Mouse (Mus musculus) right cerebral cortex, adult 2 months (tissue): ENCODE results near the gene Wnt2b.

Source experiments
- DNase-seq, 2 experiments: peaks; one replicate each; pipeline ENCODE4 v3.0.0; 2021 to 2022; ENCODE audit warnings: low spot score in 2 of 2

The Wnt2b gene

DNA sequence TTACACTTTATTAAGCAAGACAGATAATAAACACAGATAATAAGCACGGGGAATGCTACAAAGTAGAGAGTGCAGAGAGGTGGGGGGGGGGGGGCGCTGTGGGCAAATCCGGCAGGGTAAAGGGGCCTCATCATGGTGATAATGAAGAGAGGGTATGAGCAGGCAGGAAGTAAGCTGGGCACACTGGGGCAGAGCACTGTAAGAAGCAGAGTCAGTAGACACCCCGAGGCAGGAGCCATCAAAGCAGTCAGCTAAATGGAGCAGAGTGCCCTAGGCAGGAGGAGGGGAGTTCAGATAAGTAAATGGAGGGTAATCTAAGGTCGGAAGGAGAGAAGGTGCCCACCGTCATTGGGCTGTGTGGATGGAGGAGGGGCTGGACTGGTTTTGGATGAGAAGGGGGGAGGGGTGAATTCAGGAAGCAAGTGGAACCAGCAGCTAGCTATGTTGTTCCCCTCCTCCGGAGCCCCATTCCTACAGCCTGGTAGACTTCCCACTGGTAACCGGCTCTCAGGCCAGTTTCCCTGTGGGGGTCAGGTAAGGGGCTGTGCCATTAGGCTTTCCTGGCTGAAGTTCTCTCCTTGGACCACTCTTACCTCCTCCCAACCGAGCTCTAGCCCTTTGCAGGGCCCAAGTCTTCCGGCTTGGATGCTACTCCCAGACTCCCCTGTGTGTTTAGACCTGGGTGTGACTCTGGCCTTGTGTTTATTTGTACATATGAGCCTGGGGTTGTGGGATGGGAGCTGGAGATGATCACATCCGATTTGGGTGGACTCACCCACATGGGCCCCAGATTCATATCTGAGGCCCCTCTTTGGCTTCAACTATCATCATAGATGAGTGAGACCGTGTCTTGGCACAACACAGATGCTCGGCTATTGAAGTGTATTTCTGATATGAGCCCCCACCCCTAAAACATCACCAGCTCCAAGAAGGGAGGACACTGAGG lies 1.9 kb upstream of the Wnt2b start:
- no peak for DNase-seq

DNA sequence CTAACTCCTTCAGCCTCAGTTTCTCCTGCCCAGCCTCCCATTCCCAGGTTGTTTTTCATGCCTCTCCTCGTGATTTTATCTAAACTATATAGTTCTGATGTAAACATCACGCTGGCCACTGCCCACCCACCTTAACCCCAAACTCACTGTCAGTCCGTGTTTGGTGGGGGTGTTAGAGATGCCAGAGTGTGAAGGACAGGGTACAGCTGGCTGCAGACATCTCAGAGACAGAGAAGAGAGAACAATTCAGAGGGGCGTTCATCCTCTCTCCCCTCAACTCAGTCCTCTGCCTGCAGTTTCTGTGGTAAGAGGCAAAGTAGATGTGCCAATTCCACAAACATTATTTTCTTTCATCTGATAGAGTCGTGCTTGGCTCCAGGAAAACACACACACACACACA lies 1.1 kb upstream of the Wnt2b start:
- DNase-seq, result no peak

DNA sequence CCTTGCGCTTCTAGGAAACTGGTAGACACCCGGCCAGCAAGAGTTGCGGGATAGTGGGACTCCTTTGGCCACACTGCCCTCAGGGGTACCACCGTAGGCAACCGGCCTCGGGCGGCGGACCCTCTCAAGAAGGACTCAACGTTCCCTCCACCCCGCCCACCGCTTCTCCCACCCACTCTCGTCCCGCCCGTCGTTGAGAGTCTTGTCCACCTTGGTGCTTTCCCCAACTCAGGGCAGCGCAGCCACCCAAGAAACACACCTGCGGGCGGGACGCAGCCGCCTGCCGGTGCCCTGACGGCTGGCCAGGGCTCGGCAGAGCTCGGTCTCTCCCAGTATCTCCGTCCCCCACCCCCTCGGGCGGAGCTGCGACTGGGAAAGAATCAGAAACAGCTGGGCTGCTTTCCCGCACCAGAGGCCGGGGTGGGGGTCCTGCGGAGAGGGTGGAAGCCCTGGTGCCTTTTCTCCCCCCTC lies 455 bp upstream of the Wnt2b start:
- DNase-seq, result no peak

DNA sequence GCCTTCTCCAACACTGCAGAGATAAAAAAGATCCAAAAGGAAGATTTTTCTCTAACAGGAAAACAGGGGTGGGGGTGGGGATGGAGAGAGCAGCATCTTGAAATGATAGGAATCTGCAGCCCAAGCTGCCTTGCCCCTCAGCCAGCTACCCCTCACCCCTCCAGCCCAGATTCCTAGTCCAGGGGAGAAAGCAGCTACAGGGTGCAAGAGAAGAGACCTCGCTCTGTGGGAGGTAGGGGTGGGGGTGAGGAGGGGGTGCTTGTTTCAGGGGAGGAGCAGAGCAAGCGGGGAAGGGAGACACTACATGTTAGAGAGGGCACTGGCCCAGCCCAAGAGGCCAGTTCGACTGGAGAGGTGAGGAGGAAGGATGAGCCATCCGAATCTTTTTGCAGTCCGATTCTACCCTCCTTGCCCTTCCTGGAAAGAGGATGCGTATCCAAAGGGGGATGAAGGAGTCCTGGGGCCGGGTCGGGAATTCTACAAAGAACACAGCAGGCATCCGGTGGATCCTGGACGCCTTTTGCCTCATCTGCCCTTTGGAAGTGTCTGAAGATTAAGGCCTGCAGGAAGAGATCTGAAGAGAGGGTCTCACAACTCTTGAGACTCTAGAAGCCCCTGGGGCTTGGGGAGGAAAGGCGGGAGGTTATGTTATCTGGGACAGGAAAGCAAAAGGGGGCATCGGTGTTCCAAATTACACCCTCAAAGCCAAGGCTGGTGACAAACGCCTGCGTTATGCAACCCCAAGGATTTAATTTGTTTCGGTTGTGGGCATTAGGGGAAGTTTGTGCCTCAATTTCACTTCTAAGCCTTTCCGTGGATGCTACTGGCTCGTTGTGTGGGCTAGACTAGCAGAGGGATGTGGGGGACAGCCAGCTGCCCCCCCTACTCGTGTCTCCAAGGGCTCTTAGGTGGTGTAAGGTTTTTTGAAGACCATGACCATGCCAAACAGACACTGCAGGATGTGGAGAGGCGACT lies 1.4 kb downstream of the Wnt2b start:
- no peak for DNase-seq

- DNase-seq, result no peak
These were observed 5.6 kb downstream of the Wnt2b start for GRCm38 (mm10) chr3:104956131-104956581.

DNA sequence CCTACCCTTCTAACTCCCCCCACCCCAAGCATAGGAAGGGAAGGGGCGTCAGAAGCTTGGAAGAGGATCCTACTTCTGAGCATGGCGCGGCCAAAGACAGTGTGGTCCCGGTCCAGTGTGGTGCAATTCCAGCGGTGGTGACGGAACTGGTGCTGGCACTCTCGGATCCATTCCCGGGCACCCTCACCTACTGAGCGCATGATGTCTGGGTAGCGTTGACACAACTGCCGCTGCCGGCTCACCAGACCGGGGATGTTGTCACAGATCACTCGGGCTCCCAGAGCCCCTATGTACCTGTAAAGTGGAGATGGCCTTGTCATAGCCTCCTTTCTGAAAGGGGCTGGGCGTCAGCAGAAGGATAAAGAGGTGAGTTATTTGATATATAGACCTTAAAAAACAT lies 7.2 kb downstream of the Wnt2b start:
- DNase-seq, result no peak

DNA sequence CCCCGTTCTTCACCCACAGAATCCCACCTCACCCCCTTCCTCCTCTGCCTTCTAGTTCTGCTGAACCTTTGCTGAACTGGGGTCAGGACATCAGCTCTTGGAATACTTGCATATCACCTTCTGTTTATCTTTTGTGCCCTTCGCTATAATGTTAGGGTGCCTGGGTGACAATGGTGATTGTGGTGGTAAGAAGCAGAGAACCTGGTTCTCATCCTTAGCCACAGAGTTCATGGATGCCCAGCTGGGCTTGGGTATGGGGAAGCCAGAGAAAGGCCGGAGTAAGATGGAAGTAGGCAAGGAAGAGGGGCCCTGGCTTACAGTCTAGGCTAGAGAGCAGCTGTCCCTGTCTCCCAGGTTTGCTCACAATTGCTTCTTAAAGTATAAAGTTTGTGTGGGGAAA lies 7.6 kb downstream of the Wnt2b start:
- DNase-seq, result no peak

DNA sequence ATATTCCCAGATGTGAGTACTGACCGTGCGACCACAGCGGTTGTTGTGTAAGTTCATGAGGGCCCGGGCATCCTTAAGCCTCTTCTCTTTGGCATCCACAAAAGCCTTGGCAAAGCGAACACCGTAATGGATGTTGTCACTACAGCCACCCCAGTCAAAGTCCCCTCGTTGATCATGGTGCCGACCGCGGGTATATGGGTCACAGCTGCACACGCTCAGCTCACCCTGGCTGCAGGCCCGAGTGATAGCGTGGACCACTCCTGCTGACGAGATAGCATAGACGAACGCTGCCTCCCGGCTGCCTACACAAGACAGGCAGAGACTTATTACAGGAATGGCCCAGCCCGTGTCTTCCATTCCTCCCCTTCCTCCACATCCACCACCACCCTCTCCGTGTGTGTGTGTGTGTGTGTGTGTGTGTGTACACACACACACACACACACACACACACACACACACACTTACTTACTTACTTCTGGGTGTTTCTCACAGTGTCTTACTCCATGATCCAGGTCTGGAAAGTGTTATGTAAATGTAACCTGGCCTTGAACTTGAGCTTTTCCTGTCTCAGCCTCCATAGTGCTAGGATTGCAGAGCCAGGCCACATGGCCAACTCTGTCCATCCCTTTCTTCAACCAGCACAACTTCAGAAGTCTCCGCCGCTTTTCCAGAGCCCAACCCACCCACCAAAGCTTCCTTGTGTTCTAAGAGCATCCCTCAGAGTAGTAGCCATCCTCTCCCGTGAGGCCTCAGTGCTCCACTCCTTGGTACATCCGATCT lies 8.6 kb downstream of the Wnt2b start:
- no peak for DNase-seq

GRCm38 (mm10) chr3:104950926-104951325 lies 10.8 kb downstream of the Wnt2b start:
- DNase-seq, result no peak

- no peak for DNase-seq
These were observed 16.8 kb downstream of the Wnt2b start for GRCm38 (mm10) chr3:104944894-104945293.

GRCm38 (mm10) chr3:104943333-104943732 lies 18.4 kb downstream of the Wnt2b start:
- no peak for DNase-seq

DNA sequence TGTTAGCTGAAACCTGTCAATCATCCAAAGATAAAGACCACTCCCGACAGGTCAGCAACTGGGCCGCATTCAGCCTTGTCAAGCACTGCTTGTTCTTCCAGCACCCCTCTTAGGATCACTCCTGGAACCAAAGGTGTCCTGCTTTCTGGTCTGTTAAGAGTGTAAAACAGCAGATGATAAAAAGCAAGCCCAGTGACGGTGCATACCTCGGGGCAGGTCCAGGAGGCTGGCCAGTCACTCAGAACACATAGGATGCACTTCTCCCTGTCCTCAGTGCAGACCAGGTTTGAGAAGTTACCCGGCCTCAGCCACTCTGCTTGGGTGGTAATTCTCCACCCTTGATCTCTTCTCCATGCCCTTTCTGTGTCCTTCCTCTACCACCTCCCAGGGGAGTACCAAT lies 19.0 kb downstream of the Wnt2b start:
- DNase-seq, result no peak

DNA sequence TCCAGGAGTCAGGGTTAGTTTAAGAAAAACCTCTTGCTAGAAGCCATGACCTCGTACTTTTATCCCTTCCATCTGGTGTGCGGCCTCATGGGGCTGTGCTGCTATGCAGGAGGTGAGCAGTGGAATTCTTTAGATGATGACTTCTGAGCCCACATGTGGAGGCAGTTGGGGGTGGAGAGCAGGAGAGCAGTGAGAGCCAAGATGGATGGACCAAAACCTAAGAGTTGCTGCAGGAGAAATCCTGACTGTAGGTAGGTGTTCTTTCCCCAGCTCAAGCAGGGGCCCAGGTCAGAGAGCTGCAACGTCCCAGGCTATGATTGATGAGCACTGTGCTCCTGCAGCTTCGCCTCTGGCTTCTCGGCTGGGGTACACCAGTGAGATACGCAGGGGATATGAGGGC lies 21.0 kb downstream of the Wnt2b start:
- DNase-seq, result no peak

DNA sequence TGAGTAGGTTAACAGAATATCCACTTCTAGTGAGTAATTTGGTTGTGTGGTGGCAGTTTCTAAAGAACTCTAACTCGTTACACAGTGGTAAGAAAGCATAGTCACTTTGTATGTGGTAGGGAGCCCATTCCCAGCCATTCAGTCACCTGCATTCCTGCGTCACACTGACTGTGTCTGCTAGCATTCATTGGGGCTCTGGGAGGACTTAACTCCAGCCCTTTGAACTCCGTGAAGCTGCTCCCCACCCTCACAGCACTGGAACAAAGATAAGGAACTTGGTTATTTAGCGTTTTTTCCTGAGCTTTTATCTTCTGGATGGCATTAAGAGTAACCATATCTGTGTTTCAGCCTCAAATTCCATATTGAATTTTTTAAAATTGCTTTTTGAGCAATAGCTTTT lies 23.4 kb downstream of the Wnt2b start:
- no peak for DNase-seq

DNA sequence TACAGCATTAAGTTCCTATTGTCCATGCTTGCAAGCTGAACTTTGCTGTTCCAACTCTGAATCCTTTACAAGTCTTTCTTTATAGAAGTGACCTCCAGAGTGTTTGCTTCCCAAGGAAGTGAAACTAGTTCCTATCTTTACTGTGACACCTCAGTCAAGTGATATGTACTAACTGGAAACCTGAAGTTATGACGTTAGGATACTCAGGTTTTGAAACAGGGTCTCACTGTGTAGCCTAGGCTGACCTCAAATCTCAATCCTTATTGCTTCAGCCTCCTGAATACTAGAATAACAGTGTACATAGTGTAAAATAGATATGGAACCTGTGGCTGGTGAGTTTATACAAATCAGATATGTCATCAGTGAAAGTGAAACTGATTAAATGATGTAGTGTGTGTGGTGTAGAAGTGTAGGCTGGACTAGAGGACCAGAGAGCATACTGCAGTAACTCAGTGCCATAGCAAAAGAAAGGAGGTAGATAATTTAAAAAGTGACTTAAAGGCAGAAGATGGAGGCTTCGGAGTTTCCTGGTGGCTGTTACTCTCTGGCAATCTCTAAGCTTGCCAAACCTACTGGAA lies 23.9 kb downstream of the Wnt2b start:
- DNase-seq, result no peak

DNA sequence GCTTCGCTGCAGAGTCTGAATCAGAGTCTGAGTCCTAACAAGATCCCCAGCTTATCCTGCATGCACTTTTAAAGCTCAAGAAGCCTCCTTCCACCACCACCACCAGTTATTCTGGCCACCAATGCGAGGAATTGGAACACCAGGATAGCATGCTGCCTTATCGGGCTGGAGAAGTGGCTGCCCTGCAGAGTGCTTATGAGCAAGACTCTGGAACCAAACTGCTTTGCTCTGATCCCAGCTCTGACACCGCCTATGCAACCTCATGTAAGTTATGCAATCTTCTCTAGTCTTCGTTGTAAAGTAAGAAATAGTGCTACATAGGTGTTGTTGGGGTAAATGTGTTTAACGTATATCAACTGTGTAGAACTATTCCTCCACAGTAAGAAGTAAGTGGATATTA lies 32.3 kb downstream of the Wnt2b start:
- no peak for DNase-seq

DNA sequence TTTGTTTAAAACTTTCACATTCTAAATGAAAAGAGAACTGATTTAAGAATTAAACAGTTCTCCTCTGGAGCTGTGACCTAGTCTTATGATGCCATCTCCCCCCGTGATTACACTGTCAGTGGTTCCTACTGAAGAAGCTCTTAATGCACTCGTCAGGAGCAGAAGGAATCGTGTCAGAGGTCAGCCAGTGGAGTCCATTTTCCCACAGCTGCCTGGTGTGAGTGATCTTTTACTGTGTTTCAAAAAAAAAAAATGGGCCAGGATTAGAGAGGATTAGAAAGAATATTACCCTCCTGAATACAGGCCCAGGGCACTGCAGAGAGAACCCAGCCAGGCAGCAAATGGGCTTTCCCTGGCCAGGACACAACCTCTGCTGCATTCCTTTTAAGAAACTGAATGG lies 46.7 kb downstream of the Wnt2b start:
- DNase-seq, result no peak

DNA sequence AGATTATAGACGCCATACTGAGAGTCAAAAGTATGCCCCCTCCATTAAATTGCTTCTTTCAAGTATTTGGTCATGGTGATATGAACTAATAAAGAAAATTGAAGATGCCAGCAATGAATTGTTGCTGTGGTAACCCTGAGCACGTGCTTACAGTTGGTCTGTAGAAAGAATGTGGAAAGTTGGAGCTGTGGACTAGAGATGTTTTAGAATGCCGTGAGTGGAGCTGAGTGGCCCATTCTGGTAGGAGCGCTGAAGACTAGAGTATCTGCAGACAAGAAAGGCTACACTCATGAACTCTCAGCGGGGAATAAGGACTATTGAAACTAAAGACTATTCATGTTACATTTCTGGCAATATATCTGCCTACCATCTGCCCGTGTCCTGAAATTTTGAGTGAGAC lies 52.5 kb downstream of the Wnt2b start:
- no peak for DNase-seq

DNA sequence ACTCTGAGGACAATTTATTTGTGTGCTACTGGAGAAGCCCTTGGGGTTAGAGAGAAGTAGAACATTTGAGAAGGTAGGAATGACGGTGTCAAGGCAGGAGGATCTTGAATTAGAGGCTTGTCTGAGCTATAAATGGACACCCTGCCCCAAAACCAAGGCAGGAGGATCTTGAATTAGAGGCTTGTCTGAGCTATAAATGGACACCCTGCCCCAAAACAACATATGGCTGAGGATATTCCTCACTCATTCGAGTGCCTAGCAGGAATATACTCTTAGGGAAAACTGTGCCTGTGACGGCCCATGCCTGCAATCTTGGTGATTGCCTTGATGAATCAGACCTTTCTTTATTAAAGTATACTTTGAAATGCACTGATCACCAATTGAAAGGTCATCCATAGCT lies 55.7 kb downstream of the Wnt2b start:
- DNase-seq, result peak; percentile 20 to 40

GRCm38 (mm10) chr3:104905389-104905788 lies 56.3 kb downstream of the Wnt2b start:
- DNase-seq, result peak; percentile 30 to 34

DNA sequence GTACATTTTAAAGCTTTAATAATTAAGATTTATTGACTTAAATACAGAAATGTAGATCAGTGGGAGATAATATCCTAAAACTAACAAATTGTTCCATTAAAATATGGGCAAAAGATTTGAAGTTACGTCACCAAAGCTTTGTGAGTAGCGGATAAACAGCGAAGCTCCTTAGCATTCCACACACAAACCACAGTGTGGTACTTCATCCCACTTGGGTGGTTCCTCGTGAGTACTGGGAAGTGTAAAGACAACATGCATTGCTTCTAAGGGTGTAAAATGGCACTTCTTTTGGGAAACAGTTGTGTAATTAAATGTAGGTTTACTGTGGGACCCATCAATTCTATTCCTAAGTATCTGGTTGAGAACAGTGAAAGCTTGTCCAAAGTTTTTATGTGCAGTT lies 60.6 kb downstream of the Wnt2b start:
- DNase-seq, result no peak
